Mouse (Mus musculus): ENCODE measurements at regions not wholly inside any gene's neighbourhood (a gene's known extent, or its start where the extent isn't known, plus 50 kb on each side); places are given as distances from the start of the nearest gene placed in this dataset.

GRCm38 (mm10) chr13:91385393-91385792 is 74.7 kb upstream of the Ssbp2 start:
- TF ChIP-seq CTCF (IDR thresholded peaks at IDR 0.05; ENCODE audit: control insufficient read depth, insufficient read depth, low read length) = no peak
- TF ChIP-seq POLR2A (IDR thresholded peaks at IDR 0.05; ENCODE audit: borderline replicate concordance, control insufficient read depth, low read depth, low read length) = no peak

All from bone marrow, adult 2 months (tissue).